Mouse (Mus musculus): ENCODE data around the gene Ust.
A peak's percentile ranks its signal among the peaks of the same experiment; 100 is the strongest.

The Ust gene

GRCm38 (mm10) chr10:8177618-8178017, 341.0 kb downstream of the Ust start:
- no peak for DNase-seq (ENCODE audit: low read depth, low spot score)

GRCm38 (mm10) chr10:8176351-8177053, 342.1 kb downstream of the Ust start:
- DNase-seq (ENCODE audit: low read depth, low spot score) = peak; percentile 47

- DNase-seq (ENCODE audit: low read depth, low spot score) = no peak
These were observed 342.6 kb downstream of the Ust start for GRCm38 (mm10) chr10:8176008-8176350.

- DNase-seq (ENCODE audit: low read depth, low spot score) = no peak
These were observed 343.9 kb downstream of the Ust start for GRCm38 (mm10) chr10:8174697-8175096.

GRCm38 (mm10) chr10:8174230-8174629, 344.4 kb downstream of the Ust start:
- DNase-seq (ENCODE audit: low read depth, low spot score) = peak; percentile 52

- no peak for DNase-seq (ENCODE audit: low read depth, low spot score)
These were observed 345.6 kb downstream of the Ust start for GRCm38 (mm10) chr10:8173032-8173431.

- no peak for DNase-seq (ENCODE audit: low read depth, low spot score)
These were observed 347.1 kb downstream of the Ust start for GRCm38 (mm10) chr10:8171556-8171955.
